Mouse (Mus musculus): ENCODE results near the gene Atad2b. TPM values are rescaled to one million over a fixed set of nuclear protein-coding genes. Genes with fewer than 3 reads are reported as not detected.
A peak's percentile ranks its signal among the peaks of the same experiment; 100 is the strongest.

Gene Atad2b
- total and polyA plus RNA-seq, 3 experiments, result 6.9 to 10.3 (median 7.3) TPM

DNA sequence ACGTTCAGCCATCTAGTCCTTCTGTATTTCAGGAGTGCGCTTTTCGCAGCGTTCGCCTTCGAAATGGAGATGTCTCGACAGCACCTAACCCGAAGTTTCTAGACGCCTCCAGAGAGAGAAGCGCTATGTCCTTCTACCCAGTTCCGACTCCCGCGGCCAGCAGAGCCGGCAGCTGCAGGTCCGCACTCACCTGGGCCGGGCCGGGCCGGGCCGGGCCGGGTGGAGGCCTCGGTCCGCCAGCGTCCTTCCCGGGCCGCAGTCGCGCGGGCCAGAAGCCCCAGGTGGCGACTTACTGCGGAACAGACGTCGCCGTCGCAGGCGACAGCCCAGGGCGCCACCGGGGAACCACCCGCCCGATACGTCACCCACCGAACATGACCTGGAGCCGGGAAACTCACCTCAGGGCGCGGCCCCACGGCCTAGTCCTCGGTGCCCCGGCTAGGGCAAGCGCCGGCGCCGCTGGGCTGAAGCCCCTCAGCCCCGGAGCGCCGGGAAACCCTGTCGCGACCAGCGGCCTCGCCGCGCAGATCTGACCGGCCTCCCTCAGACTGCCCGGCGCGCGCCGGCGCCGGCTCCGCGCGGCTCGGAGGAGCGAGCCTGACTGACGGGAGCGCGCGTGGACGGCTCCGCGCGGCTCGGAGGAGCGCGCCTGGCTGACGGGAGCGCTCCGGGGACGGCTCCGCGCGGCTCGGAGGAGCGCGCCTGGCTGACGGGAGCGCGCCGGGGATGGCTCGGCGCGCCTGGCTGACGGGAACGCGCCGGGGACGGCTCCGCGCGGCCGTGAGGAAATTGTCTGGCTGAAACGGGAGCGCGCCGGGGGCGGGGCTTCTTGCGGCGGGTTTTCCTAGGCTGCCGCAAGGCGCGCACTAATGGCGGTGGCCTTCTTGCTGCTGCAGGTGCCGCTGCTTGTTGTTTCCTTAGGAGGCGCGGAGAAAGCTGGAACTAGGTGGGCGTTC lies 9.9 kb upstream of the Atad2b start, which contains the start of gene Ubxn2a (continued):
- TF ChIP-seq GABPA (IDR thresholded peaks at IDR 0.05; ENCODE audit: insufficient replicate concordance, low read depth, low read length) (no peak), KAT2A (IDR thresholded peaks at IDR 0.05; ENCODE audit: insufficient replicate concordance, low read length) (no peak), JUND (conservative IDR thresholded peaks at IDR 0.05; ENCODE audit: low read depth, low read length) (no peak), POLR2AphosphoS2 (IDR thresholded peaks at IDR 0.05; ENCODE audit: low read depth, low read length) (no peak), MYC (IDR thresholded peaks at IDR 0.05; ENCODE audit: low read depth, low read length) (no peak), NRF1 (IDR thresholded peaks at IDR 0.05; ENCODE audit: low read depth, low read length) (peak; percentile 10; the same call in 1 of the 2 replicates), PAX5 (IDR thresholded peaks at IDR 0.05; ENCODE audit: low read length) (no peak), ELF1 (IDR thresholded peaks at IDR 0.05; ENCODE audit: low read depth, low read length) (peak; percentile 41; the same call in 1 of the 2 replicates), ZNF384 (IDR thresholded peaks at IDR 0.05; ENCODE audit: low read depth, low read length) (no peak), UBTF (IDR thresholded peaks at IDR 0.05; ENCODE audit: low read depth, low read length) (peak; percentile 90), RAD21 (IDR thresholded peaks at IDR 0.05; ENCODE audit: low read depth, low read length) (no peak), POLR2A (IDR thresholded peaks at IDR 0.05; ENCODE audit: low read depth, low read length) (peak; percentile 80), ZC3H11A (IDR thresholded peaks at IDR 0.05; ENCODE audit: low read depth, low read length) (no peak), HCFC1 (IDR thresholded peaks at IDR 0.05; ENCODE audit: low read depth, low read length) (peak; percentile 24; the same call in 1 of the 2 replicates), IRF4 (IDR thresholded peaks at IDR 0.05; ENCODE audit: low read depth, low read length) (no peak), ZMIZ1 (IDR thresholded peaks at IDR 0.05; ENCODE audit: low read depth, low read length) (peak; percentile 76; the same call in 1 of the 2 replicates), E2F4 (IDR thresholded peaks at IDR 0.05; ENCODE audit: insufficient replicate concordance, low read depth, low read length) (no peak), NELFE (IDR thresholded peaks at IDR 0.05; ENCODE audit: low read depth, low read length) (peak; percentile 83), USF2 (conservative IDR thresholded peaks at IDR 0.05; ENCODE audit: low read depth, low read length) (no peak), CTCF (conservative IDR thresholded peaks at IDR 0.05 in 1 of 2, IDR thresholded peaks at IDR 0.05 in 1 of 2; ENCODE audit: low read depth in 2 of 2, low read length in 2 of 2) (no peak; a peak in 1 of 4 replicates), MAFK (IDR thresholded peaks at IDR 0.05; ENCODE audit: insufficient replicate concordance, low read length) (no peak)

GRCm38 (mm10) chr12:4908391-4908790 lies 8.8 kb upstream of the Atad2b start:
- peaks cover 0 to 27% of the 10 kb centered on the region in 2 experiments; a peak in 2 of 4 replicates for H3K4me1 ChIP-seq (ENCODE audit: control insufficient read depth in 1 of 2, insufficient read depth in 2 of 2)
- DNase-seq (ENCODE audit: extremely low read depth), result no peak
- H3K79me2 ChIP-seq (replicated peaks; ENCODE audit: control insufficient read depth, extremely low read depth, insufficient read depth, poor library complexity, severe bottlenecking), result peaks cover 10% of the 10 kb centered on the region; the same call in 1 of the 2 replicates
- no peak overlapping the region for H3K27ac ChIP-seq (ENCODE audit: insufficient read depth, low read depth)
- peaks cover 2% of the 10 kb centered on the region for H3K9me3 ChIP-seq (replicated peaks; ENCODE audit: low read length)
- no peak overlapping the region for H3K9ac ChIP-seq (ENCODE audit: insufficient read depth, low read depth)
- dilution Hi-C loops (cut with MboI; ENCODE audit: extremely low pct_ligation_motif_present, extremely low pct_unique_long_range_greater_than_20kb, low sequenced_read_pairs), result no loop called here
- peaks cover 3 to 9% of the 10 kb centered on the region in 2 experiments for H3K36me3 ChIP-seq (replicated peaks in 1 of 2; ENCODE audit: control insufficient read depth in 1 of 2, insufficient read depth in 1 of 2, low read length in 1 of 2)
- peak overlapping the region; percentile 35; the same call in 1 of the 2 replicates for H3K4me2 ChIP-seq (ENCODE audit: insufficient read depth, low read depth, poor library complexity, severe bottlenecking)
- in situ Hi-C loops (cut with MboI; ENCODE audit: low pct_ligation_motif_present, low pct_unique_long_range_greater_than_20kb, low sequenced_read_pairs), result loop anchor here (25.0 kb wide), 1 partner anchor 1346 kb away; the partner anchor contains the start of gene Dtnb
- peak overlapping the region in 2 of 3 experiments; percentile 73 to 74 for H3K4me3 ChIP-seq (replicated peaks in 1 of 3; ENCODE audit: low read depth in 2 of 3, low read length in 2 of 3, poor library complexity in 1 of 3)
- H3K27me3 ChIP-seq (replicated peaks), result no peaks in the 10 kb centered on the region
- TF ChIP-seq MAZ (IDR thresholded peaks at IDR 0.05; ENCODE audit: low read depth, low read length) (no peak), CHD2 (IDR thresholded peaks at IDR 0.05; ENCODE audit: low read length) (no peak), IRF4 (IDR thresholded peaks at IDR 0.05; ENCODE audit: low read depth, low read length) (no peak), RAD21 (IDR thresholded peaks at IDR 0.05; ENCODE audit: low read depth, low read length) (no peak), NELFE (IDR thresholded peaks at IDR 0.05; ENCODE audit: low read depth, low read length) (no peak), POLR2AphosphoS2 (IDR thresholded peaks at IDR 0.05; ENCODE audit: low read depth, low read length) (no peak), MAFK (IDR thresholded peaks at IDR 0.05; ENCODE audit: insufficient replicate concordance, low read length) (no peak), HCFC1 (IDR thresholded peaks at IDR 0.05; ENCODE audit: low read depth, low read length) (no peak), ZMIZ1 (IDR thresholded peaks at IDR 0.05; ENCODE audit: low read depth, low read length) (no peak), E2F4 (IDR thresholded peaks at IDR 0.05; ENCODE audit: insufficient replicate concordance, low read depth, low read length) (no peak), SMC3 (IDR thresholded peaks at IDR 0.05; ENCODE audit: low read depth, low read length) (no peak), ZC3H11A (IDR thresholded peaks at IDR 0.05; ENCODE audit: low read depth, low read length) (no peak), USF2 (conservative IDR thresholded peaks at IDR 0.05; ENCODE audit: low read depth, low read length) (no peak), ELF1 (IDR thresholded peaks at IDR 0.05; ENCODE audit: low read depth, low read length) (no peak), MXI1 (IDR thresholded peaks at IDR 0.05; ENCODE audit: low read depth, low read length) (no peak), PAX5 (IDR thresholded peaks at IDR 0.05; ENCODE audit: low read length) (no peak), UBTF (IDR thresholded peaks at IDR 0.05; ENCODE audit: low read depth, low read length) (no peak), JUN (IDR thresholded peaks at IDR 0.05; ENCODE audit: insufficient read depth, low read depth, low read length) (no peak), MAX (IDR thresholded peaks at IDR 0.05; ENCODE audit: low read length) (no peak)
